ENCODE assay signal across 14 mouse cellular contexts in genomic region chr1:183134427-183134826, GRCm38 (mm10).
DNase-seq lines count a peak whose midpoint lies in the region; ATAC-seq and TF ChIP-seq lines count a peak whose summit lies in the region.
"Had no signal": no experiment of that assay in that cellular context is flagged by ENCODE, and none has a peak within 500 bp of the region (broad histone marks: within the 10 kb centered on the region; RNA-seq: fewer than 3 reads in every experiment).

No protein-coding gene starts in this region.

- H3K4me3 ChIP-seq in liver, embryonic 11.5 days (ENCODE audit: low read depth, low read length) = no peak overlapping the region
- H3K4me3 ChIP-seq in intestine, postnatal 0 days (ENCODE audit: low read depth, low read length) = no peak overlapping the region
- H3K4me3 ChIP-seq in kidney, embryonic 16.5 days (ENCODE audit: low read length) = no peak overlapping the region
- H3K4me3 ChIP-seq: embryonic facial prominence, embryonic 15.5 days had no signal

- no peak for DNase-seq in liver, embryonic 11.5 days (ENCODE audit: low spot score)
- no peak for DNase-seq in liver
- DNase-seq in naive thymus-derived CD4-positive, alpha-beta T cell, adult 2 months (ENCODE audit: low read depth) = peak; percentile 64
- DNase-seq in kidney, adult 9 months = no peak
- no peak for DNase-seq in left cerebral cortex, adult 11 months (ENCODE audit: low spot score)
- DNase-seq: adrenal gland, adult 2 months; cerebellum, adult 8-10 months; kidney, adult 11 months; thymus, postnatal 25 days had no signal

- H3K27me3 ChIP-seq in liver, embryonic 11.5 days (replicated peaks; ENCODE audit: control insufficient read depth, insufficient read depth, low read length) = no peaks in the 10 kb centered on the region
- no peaks in the 10 kb centered on the region for H3K27me3 ChIP-seq in intestine, postnatal 0 days (replicated peaks; ENCODE audit: control insufficient read depth, insufficient read depth, low read length)
- H3K27me3 ChIP-seq in kidney, embryonic 16.5 days (ENCODE audit: insufficient read depth, low read length) = no peaks in the 10 kb centered on the region
- H3K27me3 ChIP-seq: embryonic facial prominence, embryonic 15.5 days had no signal

- H3K36me3 ChIP-seq in liver, embryonic 11.5 days (ENCODE audit: control insufficient read depth, insufficient read depth, low read length) = no peaks in the 10 kb centered on the region
- 0 out of 2 replicates have a peak, but pooled peaks cover 5% of the 10 kb centered on the region for H3K36me3 ChIP-seq in intestine, postnatal 0 days (ENCODE audit: control insufficient read depth, insufficient read depth)
- H3K36me3 ChIP-seq in kidney, embryonic 16.5 days (ENCODE audit: insufficient read depth, low read length) = peaks cover 5% of the 10 kb centered on the region

- H3K27ac ChIP-seq in liver, embryonic 11.5 days (ENCODE audit: low read depth, low read length) = 0 out of 2 replicates have a peak overlapping the region, but pooled peaks have one; percentile 32
- H3K27ac ChIP-seq in intestine, postnatal 0 days (ENCODE audit: low read depth, low read length) = peak overlapping the region; percentile 50
- no peak overlapping the region for H3K27ac ChIP-seq in kidney, embryonic 16.5 days (ENCODE audit: low read length)
- H3K27ac ChIP-seq: embryonic facial prominence, embryonic 15.5 days had no signal

- no peak overlapping the region for H3K9ac ChIP-seq in liver, embryonic 11.5 days (ENCODE audit: low read depth, low read length)
- H3K9ac ChIP-seq in intestine, postnatal 0 days (ENCODE audit: low read depth, low read length) = no peak overlapping the region
- H3K9ac ChIP-seq in kidney, embryonic 16.5 days (replicated peaks; ENCODE audit: low read length) = no peak overlapping the region
- H3K9ac ChIP-seq: embryonic facial prominence, embryonic 15.5 days had no signal

- ATAC-seq in liver, embryonic 11.5 days (replicated peaks; ENCODE audit: low FRiP score) = peak; percentile 90
- peak; percentile 90 for ATAC-seq in activated CD4-positive, CD25-positive, alpha-beta regulatory T cell, adult 4 months
- ATAC-seq in intestine, postnatal 0 days = peak; percentile 85
- no peak for ATAC-seq in kidney, embryonic 16.5 days (ENCODE audit: low FRiP score, low TSS enrichment)
- ATAC-seq: midbrain, embryonic 16.5 days had no signal

- peaks cover 15% of the 10 kb centered on the region for H3K4me1 ChIP-seq in liver, embryonic 11.5 days (replicated peaks; ENCODE audit: control insufficient read depth, insufficient read depth, low read length)
- peaks cover 12% of the 10 kb centered on the region; the same call in 1 of the 2 replicates for H3K4me1 ChIP-seq in intestine, postnatal 0 days (replicated peaks; ENCODE audit: control insufficient read depth, insufficient read depth, low read length)
- peaks cover 11% of the 10 kb centered on the region for H3K4me1 ChIP-seq in kidney, embryonic 16.5 days (ENCODE audit: insufficient read depth, low read length)

- WGBS in liver, embryonic 11.5 days = 55% methylated on average over 4 of the region's 4 CpGs
- WGBS in intestine, postnatal 0 days = 39% methylated on average over 4 of the region's 4 CpGs
- 88% methylated on average over 4 of the region's 4 CpGs for WGBS in kidney, embryonic 16.5 days

- no peak for TF ChIP-seq CTCF in intestine, postnatal 0 days (IDR thresholded peaks at IDR 0.05; ENCODE audit: low read depth)

- no peaks in the 10 kb centered on the region for H3K9me3 ChIP-seq in liver, embryonic 11.5 days (ENCODE audit: control insufficient read depth, low read length)
- H3K9me3 ChIP-seq in intestine, postnatal 0 days (ENCODE audit: control insufficient read depth) = no peaks in the 10 kb centered on the region
- no peaks in the 10 kb centered on the region for H3K9me3 ChIP-seq in kidney, embryonic 16.5 days (ENCODE audit: low read length)
- H3K9me3 ChIP-seq: embryonic facial prominence, embryonic 15.5 days had no signal

- peak overlapping the region; percentile 38 for H3K4me2 ChIP-seq in liver, embryonic 11.5 days
- peak overlapping the region; percentile 21; the same call in 1 of the 2 replicates for H3K4me2 ChIP-seq in intestine, postnatal 0 days (replicated peaks; ENCODE audit: low read depth)
- H3K4me2 ChIP-seq in kidney, embryonic 16.5 days (replicated peaks; ENCODE audit: low read depth, low read length) = no peak overlapping the region
- H3K4me2 ChIP-seq: embryonic facial prominence, embryonic 15.5 days had no signal
